Mouse (Mus musculus) CH12.LX (cell line): ENCODE measurements around the gene Rilpl1.

ENCODE experiments used
- CTCF ChIP-seq, 2 experiments: IDR thresholded peaks in 1 of 2; conservative IDR thresholded peaks in 1 of 2; 2 replicates each; pipeline ENCODE4 v1.5.1; 2011 to 2012; ENCODE audit warnings: low read depth in 2 of 2, low read length in 2 of 2, improper control_type of control experiment in 1 of 2, inconsistent platforms in 1 of 2, mild to moderate bottlenecking in 1 of 2, moderate library complexity in 1 of 2
- E2F4 ChIP-seq: IDR thresholded peaks from 2 replicates; pipeline ENCODE4 v1.6.1; 2011; ENCODE audit warnings: low read depth, low read length, improper control_type of control experiment; ENCODE audit not compliant: insufficient replicate concordance
- EP300 ChIP-seq: IDR thresholded peaks from 2 replicates; pipeline ENCODE4 v1.6.1; 2011; ENCODE audit warnings: low read length, improper control_type of control experiment
- KAT2A ChIP-seq: IDR thresholded peaks from 2 replicates; pipeline ENCODE4 v1.6.1; 2012; ENCODE audit warnings: low read length, improper control_type of control experiment, inconsistent platforms; ENCODE audit not compliant: insufficient replicate concordance
- MAX ChIP-seq: IDR thresholded peaks from 2 replicates; pipeline ENCODE4 v1.6.1; 2011; ENCODE audit warnings: low read length, improper control_type of control experiment
- MXI1 ChIP-seq: IDR thresholded peaks from 2 replicates; pipeline ENCODE4 v1.6.1; 2011; ENCODE audit warnings: mild to moderate bottlenecking, low read depth, low read length, improper control_type of control experiment
- MYC ChIP-seq: IDR thresholded peaks from 2 replicates; pipeline ENCODE4 v1.6.1; 2011; ENCODE audit warnings: low read depth, mild to moderate bottlenecking, improper control_type of control experiment, low read length
- NRF1 ChIP-seq: IDR thresholded peaks from 2 replicates; pipeline ENCODE4 v1.6.1; 2014; ENCODE audit warnings: low read depth, mild to moderate bottlenecking, inconsistent platforms, low read length, improper control_type of control experiment, moderate library complexity
- POLR2A ChIP-seq: IDR thresholded peaks from 2 replicates; pipeline ENCODE4 v1.6.1; 2011; ENCODE audit warnings: low read depth, mild to moderate bottlenecking, improper control_type of control experiment, low read length
- POLR2AphosphoS2 ChIP-seq: IDR thresholded peaks from 2 replicates; pipeline ENCODE4 v1.6.1; 2011; ENCODE audit warnings: low read depth, low read length, improper control_type of control experiment
- TCF12 ChIP-seq: IDR thresholded peaks from 2 replicates; pipeline ENCODE4 v1.6.1; 2014; ENCODE audit warnings: low read depth, mild to moderate bottlenecking, inconsistent platforms, low read length, improper control_type of control experiment
- UBTF ChIP-seq: IDR thresholded peaks from 2 replicates; pipeline ENCODE4 v1.6.1; 2012; ENCODE audit warnings: low read depth, mild to moderate bottlenecking, inconsistent platforms, low read length, improper control_type of control experiment, moderate library complexity
- USF2 ChIP-seq: conservative IDR thresholded peaks from 2 replicates; pipeline ENCODE4 v1.6.1; 2011; ENCODE audit warnings: low read depth, low read length, improper control_type of control experiment

DNA sequence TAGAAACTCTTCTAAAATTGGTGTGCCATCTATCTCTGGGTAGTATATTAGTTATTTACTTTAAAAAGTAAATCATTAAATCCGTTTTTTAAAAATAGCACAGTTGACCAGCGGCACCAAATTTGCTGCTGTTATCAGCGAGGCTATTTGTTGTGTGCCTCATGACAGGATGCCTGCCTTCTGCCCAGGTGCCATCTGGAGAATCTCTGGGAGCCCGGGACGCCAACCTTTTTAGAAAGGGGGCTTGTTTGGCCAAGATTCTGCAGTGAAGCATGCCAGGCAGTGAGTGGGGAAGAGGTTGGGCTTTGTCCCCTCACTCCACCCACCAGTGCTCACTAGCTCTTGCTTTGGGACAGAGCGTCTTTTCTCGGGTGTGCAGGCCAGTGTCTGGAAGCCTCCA, 81.1 kb downstream of the Rilpl1 start:
- TF ChIP-seq CTCF (conservative IDR thresholded peaks at IDR 0.05 in 1 of 2, IDR thresholded peaks at IDR 0.05 in 1 of 2; ENCODE audit: low read depth in 2 of 2, low read length in 2 of 2) (no peak), EP300 (no peak), POLR2A (no peak), MXI1 (no peak), MAX (no peak), NRF1 (no peak), TCF12 (no peak), E2F4 (no peak), POLR2AphosphoS2 (no peak), USF2 (no peak), KAT2A (no peak), MYC (no peak), UBTF (no peak)
